Mouse (Mus musculus): ENCODE measurements at regions not wholly inside any gene's neighbourhood (a gene's known extent, or its start where the extent isn't known, plus 50 kb on each side); places are given as distances from the start of the nearest gene placed in this dataset.

DNA sequence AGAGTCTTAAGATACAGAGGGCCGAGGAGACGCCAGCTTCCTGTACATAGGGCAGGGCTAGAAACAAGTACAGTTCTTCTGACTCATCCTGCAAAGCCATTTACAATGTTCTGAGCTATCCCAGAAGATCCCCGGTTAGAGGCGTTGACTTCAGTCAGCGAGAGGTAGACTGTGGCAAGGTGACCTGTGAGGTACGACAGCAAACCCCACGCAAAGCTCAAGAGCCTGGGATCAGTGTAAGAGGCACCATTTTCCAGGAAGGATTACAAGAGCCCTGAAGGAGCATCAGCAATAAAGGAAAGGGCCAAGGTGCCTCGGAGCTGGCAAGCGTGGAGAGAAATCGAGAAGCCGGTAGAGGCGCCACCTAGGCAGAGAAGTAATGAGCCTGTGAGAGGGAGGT, 61.8 kb upstream of the Frmd6 start:
- DNase-seq (ENCODE audit: low spot score in 2 of 2) = no peak

DNA sequence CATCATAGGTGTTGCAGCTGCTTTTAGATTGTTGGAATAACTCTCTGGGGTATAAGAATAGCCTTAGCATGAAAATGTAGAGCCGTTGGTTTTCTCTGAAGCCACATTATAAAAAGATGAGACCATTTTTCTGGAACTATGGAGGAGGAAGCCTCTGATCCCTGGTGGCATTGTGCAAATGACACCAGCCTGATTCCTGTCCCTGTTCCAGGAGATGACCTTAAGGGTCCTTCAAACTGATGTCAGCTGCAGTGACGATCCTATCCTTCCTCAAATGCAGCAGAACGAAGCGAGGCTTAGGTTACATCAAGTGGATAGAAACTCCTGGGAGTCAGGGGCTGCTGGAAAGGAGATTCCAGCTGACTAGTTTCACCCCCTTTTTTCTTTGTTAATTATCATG, 59.0 kb upstream of the Frmd6 start:
- no peak for DNase-seq (ENCODE audit: low spot score in 2 of 2)

DNA sequence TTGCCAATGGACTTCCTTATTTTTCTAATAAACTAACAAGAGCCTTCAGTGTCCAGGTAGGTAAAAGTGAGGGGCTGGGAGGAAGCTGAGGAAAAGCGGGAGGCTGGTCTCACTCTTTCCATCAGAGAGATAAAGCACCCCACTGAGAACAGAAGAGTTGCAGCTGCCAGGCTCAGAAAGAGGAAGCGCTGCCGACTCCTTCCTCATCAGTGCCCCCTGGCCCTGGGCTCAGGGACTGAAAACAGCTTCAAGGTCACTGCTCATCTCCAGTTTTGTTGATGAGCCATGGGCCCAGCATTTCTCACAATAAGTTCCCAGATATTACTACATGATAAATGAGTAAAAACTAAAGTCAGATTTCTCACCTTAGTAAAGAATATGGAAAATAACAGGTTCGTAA, 57.4 kb upstream of the Frmd6 start:
- DNase-seq (ENCODE audit: low spot score in 2 of 2) = no peak

DNA sequence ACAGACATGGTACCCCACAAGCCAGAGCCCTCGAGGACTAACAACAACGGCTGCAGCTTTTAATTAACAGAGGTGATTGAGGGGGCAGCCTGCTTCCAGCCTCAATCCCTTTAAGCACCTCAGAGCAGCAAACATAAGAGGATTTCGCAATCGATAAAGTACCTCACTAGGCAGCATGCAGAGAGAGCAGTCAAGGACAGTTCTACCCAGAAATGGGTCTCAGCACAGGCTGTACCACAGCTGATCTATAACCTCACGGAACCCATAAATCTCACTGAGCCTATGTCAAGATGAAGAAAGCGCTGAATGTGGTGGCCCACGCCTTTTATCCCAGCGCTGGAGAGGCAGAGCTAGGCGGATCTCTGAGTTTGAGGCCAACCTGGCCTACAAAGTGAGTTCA, 56.6 kb upstream of the Frmd6 start:
- DNase-seq (ENCODE audit: low spot score in 2 of 2) = no peak

DNA sequence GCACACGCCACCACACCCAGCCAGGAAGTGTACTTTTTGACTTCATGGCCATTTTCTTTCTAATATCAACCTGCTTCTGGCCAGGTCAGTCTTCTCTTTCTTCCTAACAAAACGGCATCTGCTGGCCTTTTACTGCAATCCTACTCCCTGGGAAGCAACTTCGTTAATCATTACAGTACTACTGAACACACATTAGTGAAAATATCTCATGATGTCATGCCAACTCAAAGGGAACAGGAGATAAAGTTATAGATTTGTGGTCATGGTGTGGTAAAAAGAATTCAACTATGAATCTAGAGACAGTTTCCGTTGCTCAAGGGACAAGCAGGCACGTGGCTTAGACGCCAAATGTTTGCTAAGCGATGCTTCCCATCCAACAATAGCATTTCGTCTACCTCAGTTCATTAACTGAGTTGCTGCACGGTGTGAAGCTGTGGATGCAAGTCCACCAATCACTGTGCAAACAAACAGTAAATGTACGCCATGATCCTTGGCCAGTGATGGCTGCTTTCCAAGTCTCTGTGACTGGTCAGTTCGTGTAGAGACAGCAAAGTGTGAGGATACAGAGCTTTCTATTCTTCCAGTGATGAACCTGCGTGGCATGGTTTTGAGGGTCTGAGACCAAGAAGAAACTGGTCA, 55.7 kb upstream of the Frmd6 start:
- DNase-seq (ENCODE audit: low spot score in 2 of 2) = no peak

DNA sequence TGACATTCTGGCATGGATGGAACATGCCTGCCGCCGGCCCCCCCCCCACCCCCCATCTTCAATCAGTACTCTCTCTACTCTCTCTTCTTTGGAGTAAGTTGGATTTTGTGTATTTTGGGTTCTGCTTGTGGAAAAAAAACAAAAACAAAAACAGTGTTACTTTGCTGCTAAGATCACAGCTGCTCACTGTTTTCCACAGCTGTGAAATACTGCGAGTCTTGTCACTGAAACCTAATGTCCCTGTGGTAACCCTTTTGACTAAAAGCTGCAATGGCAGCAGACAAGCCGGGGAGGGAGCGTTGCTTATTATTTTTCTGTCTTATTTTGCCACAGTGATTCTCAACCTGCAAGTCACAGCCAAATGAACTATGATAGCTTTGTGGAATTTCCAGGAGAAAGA, 51.3 kb upstream of the Frmd6 start:
- DNase-seq (ENCODE audit: low spot score in 2 of 2) = no peak

DNA sequence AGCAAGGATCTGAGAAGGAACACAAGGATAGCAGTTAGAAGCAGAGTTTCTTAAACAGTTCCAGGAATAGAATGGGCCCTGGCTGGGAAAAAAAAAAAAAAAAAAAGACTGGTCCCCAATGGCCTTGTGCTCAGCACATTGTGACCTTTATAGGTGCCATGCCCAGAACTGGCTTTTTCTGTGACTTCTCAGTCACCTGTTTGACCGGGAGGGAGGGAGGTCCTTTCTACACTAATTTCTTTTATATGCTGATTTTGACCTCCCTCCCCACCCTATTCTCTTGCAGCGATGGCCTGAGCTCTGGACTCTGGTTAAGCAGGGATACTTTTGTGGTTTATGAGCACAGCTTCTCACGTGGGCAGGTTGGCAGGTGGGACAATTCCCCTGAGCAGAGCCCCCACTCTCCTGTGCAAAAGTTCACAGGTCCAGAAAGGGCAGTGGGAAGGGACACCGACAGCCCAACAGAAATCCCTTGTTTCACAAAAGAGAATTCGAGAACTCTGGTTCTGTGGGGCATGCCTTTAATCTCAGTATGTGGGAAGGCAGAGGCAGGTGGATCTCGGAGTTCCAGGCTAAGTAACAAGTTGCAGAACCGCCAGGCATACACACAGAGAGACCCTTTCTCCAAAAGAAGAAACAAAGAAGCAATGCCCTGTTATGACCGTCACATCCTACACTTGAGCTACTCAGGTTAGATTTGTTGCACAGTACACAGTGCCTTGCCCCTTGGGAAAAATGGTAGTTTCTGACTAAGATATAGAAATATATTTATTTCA, 50.3 kb upstream of the Frmd6 start:
- no peak for DNase-seq (ENCODE audit: low spot score in 2 of 2)
